Mouse (Mus musculus) lung, postnatal 4 days (tissue): Measurements from ENCODE around the gene Slx1b.

Experiments
- DNase-seq, 2 experiments: peaks; one replicate each; pipeline ENCODE4 v3.0.0; 2021

The Slx1b gene

GRCm38 (mm10) chr7:126695631-126696207, at the start of gene Slx1b:
Slx1b (minus strand) TSS chr7:126695784.
- peak; percentile 96 to 98 for DNase-seq

GRCm38 (mm10) chr7:126741964-126742482, 46.4 kb upstream of the Slx1b start:
- no peak for DNase-seq

- no peak for DNase-seq
Observed at GRCm38 (mm10) chr7:126741452-126741851, 45.9 kb upstream of the Slx1b start.

- DNase-seq, result no peak
Observed at GRCm38 (mm10) chr7:126740977-126741376, 45.4 kb upstream of the Slx1b start.

- no peak for DNase-seq
Observed at GRCm38 (mm10) chr7:126740132-126740735, 44.6 kb upstream of the Slx1b start.

- peak in 1 of 2 experiments; percentile 40 for DNase-seq
Observed at GRCm38 (mm10) chr7:126739551-126739950, 44.0 kb upstream of the Slx1b start.

GRCm38 (mm10) chr7:126736122-126736521, 40.5 kb upstream of the Slx1b start:
- DNase-seq, result no peak

- peak in 1 of 2 experiments; percentile 83 for DNase-seq
Observed at GRCm38 (mm10) chr7:126730256-126730789, 34.7 kb upstream of the Slx1b start.

- DNase-seq, result no peak
Observed at GRCm38 (mm10) chr7:126725667-126726066, 30.1 kb upstream of the Slx1b start.

GRCm38 (mm10) chr7:126725077-126725476, 29.5 kb upstream of the Slx1b start:
- no peak for DNase-seq

- no peak for DNase-seq
Observed at GRCm38 (mm10) chr7:126721635-126722034, 26.1 kb upstream of the Slx1b start.

GRCm38 (mm10) chr7:126718787-126719337, 23.3 kb upstream of the Slx1b start:
- DNase-seq, result no peak

- DNase-seq, result peak in 1 of 2 experiments; percentile 41
Observed at GRCm38 (mm10) chr7:126717566-126717965, 22.0 kb upstream of the Slx1b start.

- no peak for DNase-seq
Observed at GRCm38 (mm10) chr7:126715679-126716078, 20.1 kb upstream of the Slx1b start.

- no peak for DNase-seq
Observed at GRCm38 (mm10) chr7:126711910-126712309, 16.3 kb upstream of the Slx1b start.

GRCm38 (mm10) chr7:126710266-126710665, 14.7 kb upstream of the Slx1b start:
- DNase-seq, result no peak

- DNase-seq, result no peak
Observed at GRCm38 (mm10) chr7:126708175-126708952, 12.8 kb upstream of the Slx1b start.

- DNase-seq, result peak in 1 of 2 experiments; percentile 33
Observed at GRCm38 (mm10) chr7:126707442-126708174, 12.0 kb upstream of the Slx1b start, which contains the start of gene Coro1a. Coro1a (minus strand) TSS chr7:126707787.

- DNase-seq, result peak; percentile 86 to 87
Observed at GRCm38 (mm10) chr7:126704121-126704980, 8.8 kb upstream of the Slx1b start.

- DNase-seq, result peak in 1 of 2 experiments; percentile 38
Observed at GRCm38 (mm10) chr7:126703757-126704077, 8.1 kb upstream of the Slx1b start.
